Mouse (Mus musculus) E14TG2a.4 (cell line): ENCODE data around the gene Ppm1b.

ENCODE experiments used
- H3K27me3 ChIP-seq: 2 replicates; pipeline ENCODE4 v1.6.1; 2014; ENCODE audit warnings: low read length, control low read depth; ENCODE audit not compliant: insufficient read depth
- H3K36me3 ChIP-seq: 2 replicates; pipeline ENCODE4 v1.6.1; 2014; ENCODE audit warnings: low read length, control low read depth; ENCODE audit not compliant: insufficient read depth
- H3K4me1 ChIP-seq: replicated peaks from 2 replicates; pipeline ENCODE4 v1.6.1; 2014; ENCODE audit warnings: low read depth, low read length, control low read depth
- H3K4me3 ChIP-seq: replicated peaks from 2 replicates; pipeline ENCODE4 v1.5.1; 2014; ENCODE audit warnings: mild to moderate bottlenecking, low read length
- H3K9me3 ChIP-seq: 2 replicates; pipeline ENCODE4 v1.6.1; 2014; ENCODE audit warnings: low read length, control low read depth
- CTCF ChIP-seq: conservative IDR thresholded peaks from 2 replicates; pipeline ENCODE4 v1.5.1; 2014; ENCODE audit warnings: low read length
- NANOG ChIP-seq: IDR thresholded peaks from 2 replicates; pipeline ENCODE4 v1.6.1; 2014; ENCODE audit warnings: borderline replicate concordance, low read length, mixed read lengths
- POU5F1 ChIP-seq: IDR thresholded peaks from 2 replicates; pipeline ENCODE4 v1.6.1; 2014; ENCODE audit warnings: low read length, borderline replicate concordance

The Ppm1b gene

GRCm38 (mm10) chr17:84987834-84988410, 31.4 kb downstream of the Ppm1b start:
- H3K9me3 ChIP-seq = peaks cover 6% of the 10 kb centered on the region
- peaks cover 46% of the 10 kb centered on the region for H3K4me1 ChIP-seq
- H3K36me3 ChIP-seq = peaks cover 56% of the 10 kb centered on the region
- no peak overlapping the region for H3K4me3 ChIP-seq
- H3K27me3 ChIP-seq = no peaks in the 10 kb centered on the region
- TF ChIP-seq CTCF (no peak), NANOG (no peak), POU5F1 (no peak)

- Histone ChIP-seq H3K36me3 (peaks cover 58% of the 10 kb centered on the region), H3K4me1 (peaks cover 42% of the 10 kb centered on the region)
Measured at GRCm38 (mm10) chr17:84988514-84988913, 32.0 kb downstream of the Ppm1b start.

DNA sequence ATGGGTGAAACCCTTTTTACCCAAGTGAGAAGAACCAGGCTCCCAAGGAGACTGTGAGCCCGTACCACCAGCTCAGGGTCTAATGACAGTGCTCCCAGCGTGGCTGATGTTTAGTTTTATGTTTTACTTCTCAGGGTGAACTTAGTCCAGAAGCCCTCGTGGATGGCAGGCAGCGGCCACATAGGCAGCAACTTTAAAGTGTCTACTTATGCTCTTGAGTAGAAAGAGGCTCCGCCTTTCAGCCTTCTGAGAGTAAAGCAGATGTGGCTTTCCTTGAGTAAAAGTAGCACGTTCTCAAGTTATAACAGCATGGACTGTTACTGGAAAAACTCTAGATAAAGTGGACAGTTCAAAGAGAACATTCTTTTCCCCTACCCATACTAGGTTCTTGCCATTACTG, 39.3 kb downstream of the Ppm1b start:
- Histone ChIP-seq H3K27me3 (no peaks in the 10 kb centered on the region), H3K36me3 (peaks cover 75% of the 10 kb centered on the region), H3K4me3 (no peak overlapping the region), H3K4me1 (peaks cover 28% of the 10 kb centered on the region), H3K9me3 (peaks cover 8% of the 10 kb centered on the region)
- TF ChIP-seq POU5F1 = no peak
- no peak for TF ChIP-seq CTCF
- TF ChIP-seq NANOG = no peak

More at GRCm38 (mm10) chr17:84988514-84988913, 32.0 kb downstream of the Ppm1b start:
- no peak overlapping the region for H3K4me3 ChIP-seq
- no peak for TF ChIP-seq NANOG
- no peak for TF ChIP-seq CTCF
- no peak for TF ChIP-seq POU5F1
- no peaks in the 10 kb centered on the region for H3K27me3 ChIP-seq
- H3K9me3 ChIP-seq = peaks cover 8% of the 10 kb centered on the region

GRCm38 (mm10) chr17:84997639-84998038, 41.1 kb downstream of the Ppm1b start:
- H3K4me3 ChIP-seq = no peak overlapping the region
- TF ChIP-seq NANOG (no peak), CTCF (no peak), POU5F1 (no peak)
- H3K36me3 ChIP-seq = peaks cover 77% of the 10 kb centered on the region
- H3K27me3 ChIP-seq = no peaks in the 10 kb centered on the region
- H3K9me3 ChIP-seq = peaks cover 6% of the 10 kb centered on the region
- H3K4me1 ChIP-seq = peaks cover 28% of the 10 kb centered on the region

GRCm38 (mm10) chr17:84999636-85000035, 43.1 kb downstream of the Ppm1b start:
- Histone ChIP-seq H3K4me1 (peaks cover 28% of the 10 kb centered on the region), H3K36me3 (peaks cover 72% of the 10 kb centered on the region), H3K27me3 (no peaks in the 10 kb centered on the region), H3K4me3 (no peak overlapping the region), H3K9me3 (no peaks in the 10 kb centered on the region)
- no peak for TF ChIP-seq NANOG
- no peak for TF ChIP-seq POU5F1
- TF ChIP-seq CTCF = no peak

DNA sequence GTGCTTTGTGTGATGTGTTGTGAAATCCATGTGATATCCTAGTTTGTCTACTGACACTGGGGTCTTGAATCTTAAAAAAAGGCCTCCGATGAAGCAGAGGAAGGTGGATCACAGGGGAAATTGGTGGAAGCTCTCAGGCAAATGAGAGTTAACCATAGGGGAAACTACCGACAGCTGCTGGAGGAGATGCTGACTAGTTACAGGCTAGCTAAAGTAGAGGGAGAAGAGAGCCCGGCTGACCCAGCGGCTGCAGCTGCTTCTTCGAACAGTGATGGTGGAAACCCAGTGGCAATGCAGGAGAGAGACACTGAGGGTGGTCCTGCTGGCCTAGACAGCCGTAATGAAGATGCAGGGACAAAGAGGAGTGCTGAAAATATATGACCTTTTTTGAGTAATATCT, 56.9 kb downstream of the Ppm1b start:
- TF ChIP-seq POU5F1 (no peak), CTCF (no peak), NANOG (no peak)
- Histone ChIP-seq H3K27me3 (no peaks in the 10 kb centered on the region), H3K4me3 (no peak overlapping the region), H3K4me1 (no peaks in the 10 kb centered on the region), H3K36me3 (peaks cover 47% of the 10 kb centered on the region), H3K9me3 (no peaks in the 10 kb centered on the region)

DNA sequence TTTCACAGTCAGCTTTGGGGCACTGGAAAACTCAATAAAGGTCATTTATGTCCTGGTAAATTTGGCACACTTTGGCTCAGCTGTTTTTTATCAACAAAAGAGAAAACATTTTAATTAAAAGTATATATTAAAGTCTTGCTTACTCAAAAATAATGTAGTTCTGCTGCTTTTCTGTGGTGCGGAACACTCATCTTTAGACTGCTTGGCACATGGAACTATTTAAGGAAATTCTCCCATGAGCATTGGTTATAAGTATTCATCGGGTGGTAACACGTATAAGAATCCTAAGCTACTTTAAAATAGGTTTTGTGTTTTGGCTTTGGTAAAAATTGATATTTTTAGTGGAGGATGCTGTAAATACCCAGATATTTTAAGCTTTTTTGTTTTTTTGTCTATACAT, 58.1 kb downstream of the Ppm1b start:
- H3K27me3 ChIP-seq = no peaks in the 10 kb centered on the region
- TF ChIP-seq NANOG (no peak), CTCF (no peak), POU5F1 (no peak)
- H3K4me1 ChIP-seq = no peaks in the 10 kb centered on the region
- H3K4me3 ChIP-seq = no peak overlapping the region
- peaks cover 39% of the 10 kb centered on the region for H3K36me3 ChIP-seq
- H3K9me3 ChIP-seq = no peaks in the 10 kb centered on the region

GRCm38 (mm10) chr17:85018344-85018743, 61.8 kb downstream of the Ppm1b start:
- Histone ChIP-seq H3K4me1 (peaks cover 9% of the 10 kb centered on the region), H3K27me3 (no peaks in the 10 kb centered on the region), H3K4me3 (no peak overlapping the region), H3K36me3 (peaks cover 11% of the 10 kb centered on the region), H3K9me3 (no peaks in the 10 kb centered on the region)
- no peak for TF ChIP-seq NANOG
- no peak for TF ChIP-seq CTCF
- TF ChIP-seq POU5F1 = no peak

DNA sequence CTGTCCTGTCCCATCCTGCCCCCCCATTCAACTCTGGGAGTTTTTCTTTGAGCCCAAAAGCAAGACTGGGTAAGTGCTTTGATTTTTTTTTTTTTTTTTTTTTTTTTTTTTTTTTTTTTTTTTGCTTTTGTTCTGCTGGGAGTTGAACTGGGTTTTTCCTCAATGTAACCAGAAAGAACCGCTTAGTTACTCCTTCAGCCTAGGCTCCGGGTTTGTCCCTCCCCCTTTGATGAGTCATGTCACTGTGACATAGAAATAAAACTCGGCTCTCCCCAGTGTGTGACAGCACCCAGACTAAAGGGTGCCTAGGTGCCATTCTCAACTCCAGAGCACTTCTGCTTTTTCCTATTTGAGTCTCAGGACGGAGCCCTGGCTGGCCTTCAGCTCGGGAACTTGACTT, 62.3 kb downstream of the Ppm1b start:
- Histone ChIP-seq H3K27me3 (no peaks in the 10 kb centered on the region), H3K4me3 (no peak overlapping the region), H3K36me3 (peaks cover 7% of the 10 kb centered on the region), H3K4me1 (peaks cover 13% of the 10 kb centered on the region), H3K9me3 (no peaks in the 10 kb centered on the region)
- TF ChIP-seq CTCF (no peak), NANOG (no peak), POU5F1 (no peak)

DNA sequence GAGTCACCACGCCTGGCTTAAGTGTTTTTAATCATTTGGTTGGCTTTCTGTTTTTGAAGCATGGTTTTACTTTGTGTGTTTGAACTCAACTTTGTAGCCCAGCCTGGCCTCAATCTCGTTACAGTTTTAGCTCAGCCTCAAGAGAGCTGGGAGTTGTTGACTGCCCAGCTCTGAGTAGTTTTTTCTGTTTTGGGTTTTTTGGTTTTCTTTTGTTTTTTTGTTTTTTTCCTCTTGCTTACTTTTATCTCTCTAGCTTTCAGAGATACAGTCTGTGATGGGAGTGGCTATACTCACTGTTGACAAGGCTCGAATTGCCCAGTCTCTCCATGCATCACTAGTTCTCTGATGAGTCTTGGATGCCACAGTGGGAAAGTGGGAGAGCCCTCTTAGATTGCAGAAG, 63.8 kb downstream of the Ppm1b start:
- Histone ChIP-seq H3K36me3 (peaks cover 16% of the 10 kb centered on the region), H3K4me1 (peaks cover 21% of the 10 kb centered on the region), H3K9me3 (no peaks in the 10 kb centered on the region), H3K4me3 (no peak overlapping the region), H3K27me3 (no peaks in the 10 kb centered on the region)
- TF ChIP-seq NANOG = no peak
- TF ChIP-seq CTCF = no peak
- TF ChIP-seq POU5F1 = no peak
